Mouse (Mus musculus): ENCODE data around the gene Gpc6. TPM values are rescaled to one million over a fixed set of nuclear protein-coding genes. Genes with fewer than 3 reads are reported as not detected.

Gene Gpc6
- polyA plus RNA-seq (2017; shearing (Covaris generic)), result not detected

DNA sequence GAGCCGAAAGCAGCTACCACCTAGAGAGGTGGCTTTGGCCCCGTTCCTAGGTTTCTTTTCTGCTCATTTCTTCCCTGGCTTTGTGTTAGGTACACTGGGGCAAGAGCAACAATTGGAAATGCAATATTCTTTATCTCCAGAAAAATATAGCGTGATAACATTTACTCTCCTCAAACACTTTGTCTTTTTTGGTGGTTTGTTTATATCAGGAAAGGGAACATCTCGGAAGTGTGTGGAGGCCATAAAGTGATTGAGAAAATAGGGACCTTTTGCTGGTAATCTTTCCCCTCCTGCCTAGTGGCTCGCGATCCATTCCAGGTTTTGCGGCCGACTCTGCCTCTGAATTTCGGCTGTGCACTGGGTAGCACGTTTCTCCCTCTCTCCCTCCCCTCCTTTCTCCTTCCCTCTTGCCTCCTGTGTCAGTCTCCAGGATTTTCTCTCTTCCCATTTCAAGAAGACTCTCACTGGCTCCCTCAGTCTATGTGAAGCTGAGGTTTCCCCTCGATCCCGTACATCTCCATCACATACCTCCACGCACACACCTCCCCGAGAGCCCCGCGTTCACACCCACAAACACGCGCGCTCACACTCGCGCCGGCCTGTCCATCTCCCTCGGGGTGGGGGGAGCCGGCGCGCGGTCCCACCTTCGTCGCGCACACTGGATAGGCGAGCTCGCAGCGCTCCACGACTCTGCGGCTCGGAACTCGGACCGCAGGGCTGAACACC is at the start of gene Gpc6:
Gpc6 (plus strand) TSS at position 440 of the 726 bp plus-strand sequence.

